In genomic region chr17:5072539-5072938, GRCm38 (mm10) we compare ENCODE assay signal across 24 mouse cellular contexts.
DNase-seq lines count a peak whose midpoint lies in the region; TF ChIP-seq lines count a peak whose summit lies in the region.
"Had no signal": no experiment of that assay in that cellular context is flagged by ENCODE, and none has a peak within 500 bp of the region (broad histone marks: within the 10 kb centered on the region; RNA-seq: fewer than 3 reads in every experiment).

No protein-coding gene starts in this region.

- no peak for TF ChIP-seq POLR2A in thymus, adult 2 months (IDR thresholded peaks at IDR 0.05; ENCODE audit: control insufficient read depth, extremely low read depth, insufficient read depth, low read length, poor library complexity)

- H3K27me3 ChIP-seq in heart, embryonic 10.5 days (ENCODE audit: insufficient read depth, poor library complexity, severe bottlenecking): no peaks in the 10 kb centered on the region
- H3K27me3 ChIP-seq in thymus, adult 2 months (ENCODE audit: control insufficient read depth, insufficient read depth, low read length): no peaks in the 10 kb centered on the region
- H3K27me3 ChIP-seq: CH12.LX; embryonic facial prominence, embryonic 13.5 days; embryonic facial prominence, embryonic 15.5 days; forebrain, embryonic 12.5 days; Patski had no signal

- DNase-seq in adrenal gland, adult 2 months: peak; percentile 75
- DNase-seq in adrenal gland, postnatal 4 days (ENCODE audit: low spot score in 2 of 2): no peak
- peak; percentile 60 for DNase-seq in heart, adult 11 months
- DNase-seq in heart, embryonic 10.5 days (ENCODE audit: low spot score): no peak
- DNase-seq in adrenal gland, postnatal 10 days: peak; percentile 56
- DNase-seq in adrenal gland, postnatal 36 days: peak; percentile 66 to 67
- DNase-seq in thymus, adult 2 months: no peak
- no peak for DNase-seq in gastrocnemius, postnatal 25 days
- DNase-seq: B cell, adult 2 months; cerebellum, adult 11 months; cerebellum, adult 18-20 months; cerebellum, adult 8-10 months; cerebellum, adult 9-11 months; cerebellum, postnatal 14 days; cerebellum, postnatal 36 days; embryo, embryonic 11 days had no signal

- H3K9me3 ChIP-seq in heart, embryonic 10.5 days: no peaks in the 10 kb centered on the region
- H3K9me3 ChIP-seq: embryonic facial prominence, embryonic 13.5 days; embryonic facial prominence, embryonic 15.5 days; forebrain, embryonic 10.5 days; forebrain, embryonic 12.5 days; G1E had no signal

- H3K4me3 ChIP-seq in heart, embryonic 10.5 days: no peak overlapping the region
- H3K4me3 ChIP-seq in thymus, adult 2 months (ENCODE audit: control insufficient read depth, insufficient read depth, low read length): no peak overlapping the region
- H3K4me3 ChIP-seq: embryonic facial prominence, embryonic 13.5 days; embryonic facial prominence, embryonic 15.5 days; erythroblast, embryonic 14.5 days; forebrain, embryonic 10.5 days; forebrain, embryonic 12.5 days had no signal

- no peaks in the 10 kb centered on the region for H3K36me3 ChIP-seq in heart, embryonic 10.5 days
- no peaks in the 10 kb centered on the region for H3K36me3 ChIP-seq in thymus, adult 2 months (ENCODE audit: control insufficient read depth, insufficient read depth, low read length)
- H3K36me3 ChIP-seq: embryonic facial prominence, embryonic 15.5 days; forebrain, embryonic 12.5 days had no signal

- TF ChIP-seq CTCF in thymus, adult 2 months (IDR thresholded peaks at IDR 0.05; ENCODE audit: borderline replicate concordance, control insufficient read depth, extremely low read depth, insufficient read depth, low read length, poor library complexity): no peak

- 49% methylated on average over 4 of the region's 4 CpGs for WGBS in heart, embryonic 10.5 days
- 92% methylated on average over 4 of the region's 4 CpGs for WGBS in thymus, adult 2 months

- no peak overlapping the region for H3K27ac ChIP-seq in heart, embryonic 10.5 days
- no peak overlapping the region for H3K27ac ChIP-seq in thymus, adult 2 months (ENCODE audit: control insufficient read depth, insufficient read depth, low read length)
- H3K27ac ChIP-seq: embryonic facial prominence, embryonic 13.5 days; embryonic facial prominence, embryonic 15.5 days; forebrain, embryonic 10.5 days; forebrain, embryonic 12.5 days had no signal

- peaks cover 50% of the 10 kb centered on the region for H3K4me1 ChIP-seq in heart, embryonic 10.5 days
- H3K4me1 ChIP-seq in thymus, adult 2 months (replicated peaks; ENCODE audit: control insufficient read depth, insufficient read depth, low read length): peaks cover 16% of the 10 kb centered on the region

Comparison
In these comparisons a context has a peak if more than half of its experiments do, and no peak if none do; other contexts are left out.
1. DNase-seq: peak in adrenal gland, adult 2 months (single experiment), heart, adult 11 months (single experiment), adrenal gland, postnatal 10 days (single experiment) and adrenal gland, postnatal 36 days (2 of 2); none in adrenal gland, postnatal 4 days (0 of 2), heart, embryonic 10.5 days (single experiment), thymus, adult 2 months (single experiment) and gastrocnemius, postnatal 25 days (single experiment).